14 mouse cellular contexts compared by ENCODE assay signal in the genomic region with DNA sequence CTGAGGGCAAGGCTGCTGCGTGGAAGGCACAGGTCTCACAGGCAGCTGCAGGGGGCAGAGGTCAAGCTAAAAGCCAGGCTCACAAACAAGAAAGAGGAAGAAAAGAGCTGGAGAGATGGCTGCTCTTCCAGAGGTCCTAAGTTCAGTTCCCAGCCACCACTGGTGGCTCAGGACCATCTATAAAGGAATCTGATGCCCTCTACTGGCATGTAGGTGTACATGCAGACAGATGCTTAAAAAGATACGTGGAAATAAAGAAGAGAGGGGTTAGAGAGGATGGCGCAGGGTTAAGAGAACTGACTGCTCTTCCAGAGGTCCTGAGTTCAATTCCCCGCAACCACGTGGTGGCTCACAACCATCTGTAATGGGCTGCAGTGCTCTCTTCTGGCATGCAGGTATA. TPM values are rescaled to one million over a fixed set of nuclear protein-coding genes. Genes with fewer than 3 reads are reported as not detected.
DNase-seq lines count a peak whose midpoint lies in the region; ATAC-seq and TF ChIP-seq lines count a peak whose summit lies in the region.
"Had no signal": no experiment of that assay in that cellular context is flagged by ENCODE, and none has a peak within 500 bp of the region (broad histone marks: within the 10 kb centered on the region; RNA-seq: fewer than 3 reads in every experiment).

No protein-coding gene starts in this region.

- TF ChIP-seq CTCF in layer of hippocampus, adult 2 months (conservative IDR thresholded peaks at IDR 0.05): peak; percentile 70

- DNase-seq in layer of hippocampus, adult 2 months (ENCODE audit: low spot score in 2 of 2): no peak
- DNase-seq in layer of hippocampus, adult 9-11 months: no peak
- DNase-seq in 416B (ENCODE audit: low read depth): peak; percentile 58
- DNase-seq in CD4-positive helper T cell, adult 2 months (ENCODE audit: low read depth, low spot score): peak; percentile 9
- DNase-seq in yolk sac, embryonic 10.5 days (ENCODE audit: low spot score): no peak
- DNase-seq in ovary, postnatal 10 days (ENCODE audit: low spot score): no peak
- DNase-seq: kidney, adult 18-20 months; thymus, postnatal 14 days had no signal

- no peak overlapping the region for H3K4me3 ChIP-seq in layer of hippocampus, adult 2 months
- H3K4me3 ChIP-seq: embryonic facial prominence, embryonic 12.5 days; heart, embryonic 13.5 days; midbrain, embryonic 12.5 days had no signal

- ATAC-seq in granulocyte monocyte progenitor cell, adult 5-6 weeks (replicated peaks; ENCODE audit: poor library complexity, severe bottlenecking): peak; percentile 49
- ATAC-seq: activated CD4-positive, CD25-positive, alpha-beta regulatory T cell, adult 4 months had no signal

- no peak overlapping the region for H3K27ac ChIP-seq in layer of hippocampus, adult 2 months
- H3K27ac ChIP-seq: embryonic facial prominence, embryonic 12.5 days; heart, embryonic 13.5 days; midbrain, embryonic 12.5 days had no signal

RNA-seq across cellular contexts. Expression of a gene that starts 14.9 kb away (rescaled TPM):
- 10 to 100 TPM; 10.1 to 11.0 TPM for total RNA-seq in layer of hippocampus, adult 2 months (2021)
- 50.4 and 71.3 TPM in 2 replicates for total RNA-seq in granulocyte monocyte progenitor cell, adult 5-6 weeks (2014; fragmentation: Nextera tagmentation)
- 23.4 and 28.3 TPM in 2 replicates for total RNA-seq in granulocyte monocyte progenitor cell, adult 5-6 weeks (2017)

RNA-seq across cellular contexts. Expression of a gene that starts 15.0 kb away (rescaled TPM):
- 1 to 10 TPM; 5.2 to 6.7 TPM for total RNA-seq in layer of hippocampus, adult 2 months (2021)
- 0.41 and 0.75 TPM in 2 replicates for total RNA-seq in granulocyte monocyte progenitor cell, adult 5-6 weeks (2014; fragmentation: Nextera tagmentation)
- not detected in 2 replicates for total RNA-seq in granulocyte monocyte progenitor cell, adult 5-6 weeks (2017)

RNA-seq across cellular contexts. Expression of a gene that starts 26.4 kb away (rescaled TPM):
- 10 to 100 TPM; 38.9 to 40.9 TPM for total RNA-seq in layer of hippocampus, adult 2 months (2021)
- 72.6 and 80.6 TPM in 2 replicates for total RNA-seq in granulocyte monocyte progenitor cell, adult 5-6 weeks (2014; fragmentation: Nextera tagmentation)
- 38.6 and 40.9 TPM in 2 replicates for total RNA-seq in granulocyte monocyte progenitor cell, adult 5-6 weeks (2017)

RNA-seq across cellular contexts. Expression of a gene that starts 26.5 kb away (rescaled TPM):
- total RNA-seq in layer of hippocampus, adult 2 months (2021): not detected
- total RNA-seq in granulocyte monocyte progenitor cell, adult 5-6 weeks (2014; fragmentation: Nextera tagmentation): not detected in 2 replicates
- total RNA-seq in granulocyte monocyte progenitor cell, adult 5-6 weeks (2017): not detected in 2 replicates
- total RNA-seq: layer of hippocampus, postnatal 10 days had no signal

RNA-seq across cellular contexts. Expression of a gene that starts 38.1 kb away (rescaled TPM):
- total RNA-seq in layer of hippocampus, adult 2 months (2021): under 1 TPM in 1 of 2 experiments, not detected in 1; 0.22 TPM
- total RNA-seq in granulocyte monocyte progenitor cell, adult 5-6 weeks (2014; fragmentation: Nextera tagmentation): 1.8 and 6.4 TPM in 2 replicates
- total RNA-seq in granulocyte monocyte progenitor cell, adult 5-6 weeks (2017): 7.6 and 13.5 TPM in 2 replicates

Comparison
In these comparisons a context has a peak if more than half of its experiments do, and no peak if none do; other contexts are left out.
1. DNase-seq: peak in 416B (single experiment) and CD4-positive helper T cell, adult 2 months (single experiment); none in layer of hippocampus, adult 2 months (0 of 2), layer of hippocampus, adult 9-11 months (single experiment), yolk sac, embryonic 10.5 days (single experiment) and ovary, postnatal 10 days (single experiment).